Mouse (Mus musculus): ENCODE results near the gene Olfr846. TPM values are rescaled to one million over a fixed set of nuclear protein-coding genes. Genes with fewer than 3 reads are reported as not detected.

The Olfr846 gene
- polyA plus RNA-seq (2014; fragmentation: Nextera tagmentation; extraction: Ambion mirVana): not detected in 2 replicates

DNA sequence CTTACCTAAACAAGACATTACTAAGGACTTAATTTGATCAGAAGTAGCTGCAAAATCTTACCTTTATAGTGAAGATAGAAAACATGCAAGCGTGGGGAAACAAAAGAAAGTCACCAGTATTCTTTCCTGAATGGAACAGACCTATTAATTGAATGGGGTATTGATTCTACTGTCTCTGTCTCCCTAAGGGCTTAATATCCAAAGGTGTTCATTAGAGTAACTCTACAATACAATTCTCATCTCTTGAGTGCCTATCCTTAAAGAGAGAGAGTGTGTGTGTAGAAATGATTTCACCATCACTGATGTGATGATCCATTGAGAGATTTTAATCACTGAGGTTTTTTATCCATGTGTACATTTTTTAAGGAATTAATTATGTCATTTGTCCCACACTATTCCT is at the start of gene Olfr846:
Gene Olfr846, minus strand, starts transcription at position 101 of the 400 bp plus-strand sequence.
- H3K4me2 ChIP-seq: no peak within 1 kb of the TSS
- 32% methylated on average over 1 of the region's 1 CpGs for WGBS
- no peak within 1 kb of the TSS for H3K9ac ChIP-seq
- no peaks in the 10 kb centered on the region for H3K36me3 ChIP-seq (ENCODE audit: insufficient read depth)
- no peak for TF ChIP-seq CTCF (IDR thresholded peaks at IDR 0.05; ENCODE audit: low read depth)
- no peaks in the 10 kb centered on the region for H3K9me3 ChIP-seq (ENCODE audit: low read depth, low read length)
- H3K27me3 ChIP-seq (ENCODE audit: insufficient read depth, low read length): no peaks in the 10 kb centered on the region
- no peak within 1 kb of the TSS for H3K27ac ChIP-seq (ENCODE audit: low read depth)
- no peaks in the 10 kb centered on the region for H3K4me1 ChIP-seq (ENCODE audit: insufficient read depth)
- ATAC-seq (ENCODE audit: insufficient read depth): no peak
- no peak for DNase-seq
- H3K4me3 ChIP-seq (ENCODE audit: low read depth, low read length): no peak within 1 kb of the TSS

DNA sequence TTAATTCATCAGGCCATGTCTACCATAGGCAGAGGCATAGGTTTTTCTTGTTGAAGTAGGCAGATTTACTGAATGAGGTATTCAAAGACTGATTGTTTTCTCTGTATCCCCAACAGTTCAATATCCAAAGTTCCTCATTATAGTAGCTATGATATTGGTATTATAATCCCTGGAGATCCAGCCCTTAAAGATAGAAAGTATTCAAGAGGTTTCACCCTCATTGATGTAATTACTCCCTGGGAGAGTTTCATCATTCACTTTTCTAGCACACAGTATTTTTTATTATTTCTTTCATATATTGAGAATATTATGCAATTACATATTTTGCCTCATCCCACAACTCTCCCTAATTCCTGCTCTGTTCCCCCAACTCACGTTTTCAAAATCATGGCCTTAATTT is 14.8 kb upstream of the Olfr846 start, which contains the start of gene Olfr847:
Gene Olfr847, minus strand, starts transcription at position 101 of the 400 bp plus-strand sequence.
- 55% methylated on average over 1 of the region's 1 CpGs for WGBS
- no peak within 1 kb of the TSS for H3K9ac ChIP-seq
- H3K4me1 ChIP-seq (ENCODE audit: insufficient read depth): no peaks in the 10 kb centered on the region
- TF ChIP-seq CTCF (IDR thresholded peaks at IDR 0.05; ENCODE audit: low read depth): no peak
- no peak within 1 kb of the TSS for H3K27ac ChIP-seq (ENCODE audit: low read depth)
- no peaks in the 10 kb centered on the region for H3K9me3 ChIP-seq (ENCODE audit: low read depth, low read length)
- DNase-seq (no peak), ATAC-seq (ENCODE audit: insufficient read depth) (no peak)
- H3K36me3 ChIP-seq (ENCODE audit: insufficient read depth): no peaks in the 10 kb centered on the region
- no peak within 1 kb of the TSS for H3K4me3 ChIP-seq (ENCODE audit: low read depth, low read length)
- no peaks in the 10 kb centered on the region for H3K27me3 ChIP-seq (ENCODE audit: insufficient read depth, low read length)
- no peak within 1 kb of the TSS for H3K4me2 ChIP-seq

DNA sequence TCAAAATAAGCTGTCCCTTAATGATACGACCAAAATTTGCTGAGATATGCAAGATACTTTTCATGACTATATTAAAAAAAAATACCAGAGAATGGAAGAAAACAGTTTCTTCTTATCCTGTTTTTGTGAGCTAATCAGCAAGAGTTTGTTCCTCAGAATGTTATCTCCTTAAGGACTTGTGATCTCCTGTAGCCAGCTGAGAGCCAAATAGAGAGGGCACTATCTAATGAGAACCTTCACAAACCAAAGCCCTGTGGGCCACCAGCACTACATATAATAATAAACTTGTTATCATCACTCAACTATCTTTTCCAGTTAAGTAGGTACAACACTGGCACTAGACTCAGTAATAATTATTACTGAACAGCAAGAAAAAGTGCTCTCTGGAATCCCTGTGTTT is 27.6 kb downstream of the Olfr846 start, which contains the start of gene Olfr845:
Gene Olfr845, plus strand, starts transcription at position 301 of the 400 bp plus-strand sequence.
- DNase-seq (no peak), ATAC-seq (ENCODE audit: insufficient read depth) (no peak)
- Histone ChIP-seq H3K9ac (no peak within 1 kb of the TSS), H3K36me3 (ENCODE audit: insufficient read depth) (no peaks in the 10 kb centered on the region), H3K27ac (ENCODE audit: low read depth) (no peak within 1 kb of the TSS), H3K4me3 (ENCODE audit: low read depth, low read length) (no peak within 1 kb of the TSS), H3K9me3 (ENCODE audit: low read depth, low read length) (no peaks in the 10 kb centered on the region), H3K4me1 (ENCODE audit: insufficient read depth) (no peaks in the 10 kb centered on the region), H3K27me3 (ENCODE audit: insufficient read depth, low read length) (no peaks in the 10 kb centered on the region), H3K4me2 (no peak within 1 kb of the TSS)
- no peak for TF ChIP-seq CTCF (IDR thresholded peaks at IDR 0.05; ENCODE audit: low read depth)
- 75% methylated on average over 1 of the region's 1 CpGs for WGBS

GRCm38 (mm10) chr9:19316047-19316446 is 47.8 kb downstream of the Olfr846 start, which contains the start of gene Olfr844:
Gene Olfr844 (plus strand): TSS chr9:19316347.
- no peaks in the 10 kb centered on the region for H3K9me3 ChIP-seq (ENCODE audit: low read depth, low read length)
- H3K27me3 ChIP-seq (ENCODE audit: insufficient read depth, low read length): no peaks in the 10 kb centered on the region
- no peak within 1 kb of the TSS for H3K9ac ChIP-seq
- H3K27ac ChIP-seq (ENCODE audit: low read depth): no peak within 1 kb of the TSS
- no peak within 1 kb of the TSS for H3K4me3 ChIP-seq (ENCODE audit: low read depth, low read length)
- H3K4me2 ChIP-seq: no peak within 1 kb of the TSS
- TF ChIP-seq CTCF (IDR thresholded peaks at IDR 0.05; ENCODE audit: low read depth): no peak
- no peaks in the 10 kb centered on the region for H3K36me3 ChIP-seq (ENCODE audit: insufficient read depth)
- no peak for DNase-seq
- ATAC-seq (ENCODE audit: insufficient read depth): no peak
- H3K4me1 ChIP-seq (ENCODE audit: insufficient read depth): no peaks in the 10 kb centered on the region

Other genes starting within 250 kb of the Olfr846 start
- gene Olfr836, start 243.6 kb downstream of the Olfr846 start, polyA plus RNA-seq (2014; fragmentation: Nextera tagmentation; extraction: Ambion mirVana): not detected in 2 replicates
- not detected in 2 replicates for gene Olfr837, start 227.7 kb downstream of the Olfr846 start, polyA plus RNA-seq (2014; fragmentation: Nextera tagmentation; extraction: Ambion mirVana)
- not detected in 2 replicates for gene Olfr839-ps1, start 186.7 kb downstream of the Olfr846 start, polyA plus RNA-seq (2014; fragmentation: Nextera tagmentation; extraction: Ambion mirVana)
- gene Olfr843, start 112.0 kb downstream of the Olfr846 start, polyA plus RNA-seq (2014; fragmentation: Nextera tagmentation; extraction: Ambion mirVana): not detected in 2 replicates
- gene Olfr844, start 47.7 kb downstream of the Olfr846 start, polyA plus RNA-seq (2014; fragmentation: Nextera tagmentation; extraction: Ambion mirVana): not detected in 2 replicates
- not detected in 2 replicates for gene Olfr845, start 27.5 kb downstream of the Olfr846 start, polyA plus RNA-seq (2014; fragmentation: Nextera tagmentation; extraction: Ambion mirVana)
- gene Olfr847, start 14.7 kb upstream of the Olfr846 start, polyA plus RNA-seq (2014; fragmentation: Nextera tagmentation; extraction: Ambion mirVana): not detected in 2 replicates
- gene Olfr849, start 76.3 kb upstream of the Olfr846 start, polyA plus RNA-seq (2014; fragmentation: Nextera tagmentation; extraction: Ambion mirVana): not detected in 2 replicates
- gene Olfr850, start 114.2 kb upstream of the Olfr846 start, polyA plus RNA-seq (2014; fragmentation: Nextera tagmentation; extraction: Ambion mirVana): not detected in 2 replicates
- not detected in 2 replicates for gene Olfr851, start 129.3 kb upstream of the Olfr846 start, polyA plus RNA-seq (2014; fragmentation: Nextera tagmentation; extraction: Ambion mirVana)
- gene Olfr853, start 177.1 kb upstream of the Olfr846 start, polyA plus RNA-seq (2014; fragmentation: Nextera tagmentation; extraction: Ambion mirVana): not detected in 2 replicates
- gene Olfr854, start 203.4 kb upstream of the Olfr846 start, polyA plus RNA-seq (2014; fragmentation: Nextera tagmentation; extraction: Ambion mirVana): not detected in 2 replicates
- gene Olfr855, start 218.6 kb upstream of the Olfr846 start, polyA plus RNA-seq (2014; fragmentation: Nextera tagmentation; extraction: Ambion mirVana): not detected in 2 replicates

Data from lung, embryonic 14.5 days (tissue).